Mouse (Mus musculus) spleen, adult 2 months (tissue): ENCODE measurements around the gene Myh14.

Source experiments
- CTCF ChIP-seq: fragments of 200-500 bp; IDR thresholded peaks from 2 replicates; pipeline ENCODE4 v1.5.1; 2011; ENCODE audit warnings: mild to moderate bottlenecking, inconsistent platforms; ENCODE audit not compliant: insufficient read depth, insufficient read length, insufficient replicate concordance; ENCODE audit errors: extremely low read depth
- POLR2A ChIP-seq: fragments of 200-500 bp; IDR thresholded peaks from 2 replicates; pipeline ENCODE4 v1.6.1; 2011; ENCODE audit warnings: low read depth, low read length, inconsistent platforms

GRCm38 (mm10) chr7:44630437-44630836 lies 40.2 kb downstream of the Myh14 start:
- TF ChIP-seq CTCF = no peak
- TF ChIP-seq POLR2A = no peak
